Mouse (Mus musculus) CH12F3 (cell line): ENCODE measurements around the gene Irf8.

Experiments used
- in situ Hi-C: fragments of 300-500 bp; cut with MboI; formaldehyde crosslinking; loops from 2 replicates; pipeline ENCODE4 v1.14.3; 2020; ENCODE audit warnings: low sequenced_read_pairs

The Irf8 gene

GRCm38 (mm10) chr8:120735770-120736481, at the start of gene Irf8:
Gene Irf8, plus strand, starts transcription at chr8:120736358.
- in situ Hi-C loops = no loop called here

- in situ Hi-C loops = no loop called here
Measured at GRCm38 (mm10) chr8:120686576-120686975, 49.6 kb upstream of the Irf8 start.

- in situ Hi-C loops = no loop called here
Measured at GRCm38 (mm10) chr8:120687786-120688185, 48.4 kb upstream of the Irf8 start.

- in situ Hi-C loops = no loop called here
Measured at GRCm38 (mm10) chr8:120688511-120688910, 47.6 kb upstream of the Irf8 start.

GRCm38 (mm10) chr8:120692934-120693333, 43.2 kb upstream of the Irf8 start:
- in situ Hi-C loops = no loop called here

- in situ Hi-C loops = no loop called here
Measured at GRCm38 (mm10) chr8:120693861-120694493, 42.2 kb upstream of the Irf8 start.

- in situ Hi-C loops = no loop called here
Measured at GRCm38 (mm10) chr8:120696401-120697153, 39.6 kb upstream of the Irf8 start.

- in situ Hi-C loops = no loop called here
Measured at GRCm38 (mm10) chr8:120697154-120697978, 38.8 kb upstream of the Irf8 start.

- in situ Hi-C loops = no loop called here
Measured at GRCm38 (mm10) chr8:120697979-120698272, 38.2 kb upstream of the Irf8 start.

GRCm38 (mm10) chr8:120698426-120698825, 37.7 kb upstream of the Irf8 start:
- in situ Hi-C loops = no loop called here

- in situ Hi-C loops = no loop called here
Measured at GRCm38 (mm10) chr8:120699079-120699478, 37.1 kb upstream of the Irf8 start.

GRCm38 (mm10) chr8:120699565-120699964, 36.6 kb upstream of the Irf8 start:
- in situ Hi-C loops = no loop called here

- in situ Hi-C loops = no loop called here
Measured at GRCm38 (mm10) chr8:120700053-120700452, 36.1 kb upstream of the Irf8 start.

GRCm38 (mm10) chr8:120701758-120702465, 34.2 kb upstream of the Irf8 start:
- in situ Hi-C loops = no loop called here

- in situ Hi-C loops = no loop called here
Measured at GRCm38 (mm10) chr8:120704203-120704602, 32.0 kb upstream of the Irf8 start.

- in situ Hi-C loops = no loop called here
Measured at GRCm38 (mm10) chr8:120705163-120705562, 31.0 kb upstream of the Irf8 start.

GRCm38 (mm10) chr8:120706193-120706592, 30.0 kb upstream of the Irf8 start:
- in situ Hi-C loops = no loop called here

GRCm38 (mm10) chr8:120709176-120709575, 27.0 kb upstream of the Irf8 start:
- in situ Hi-C loops = no loop called here

GRCm38 (mm10) chr8:120715200-120715599, 21.0 kb upstream of the Irf8 start:
- in situ Hi-C loops = no loop called here

GRCm38 (mm10) chr8:120715996-120716680, 20.0 kb upstream of the Irf8 start:
- in situ Hi-C loops = no loop called here
